Mouse (Mus musculus): ENCODE data around the gene Nos2. TPM values are rescaled to one million over a fixed set of nuclear protein-coding genes. Genes with fewer than 3 reads are reported as not detected.

Gene Nos2
- polyA plus RNA-seq, 1 experiment from 2014 or later: 0.21 TPM

GRCm38 (mm10) chr11:78973381-78974150 is 53.0 kb downstream of the Nos2 start:
- 68% methylated on average over 17 of the region's 17 CpGs for whole genome bisulfite sequencing

GRCm38 (mm10) chr11:78976731-78977510 is 56.3 kb downstream of the Nos2 start:
- 89% methylated on average over 8 of the region's 8 CpGs for WGBS
- Histone ChIP-seq H3K27me3 (replicated peaks; ENCODE audit: control insufficient read depth, insufficient read depth, low read length) (no peaks in the 10 kb centered on the region), H3K9me3 (ENCODE audit: control insufficient read depth) (no peaks in the 10 kb centered on the region), H3K4me1 (replicated peaks; ENCODE audit: control insufficient read depth, insufficient read depth, low read length) (no peaks in the 10 kb centered on the region), H3K9ac (ENCODE audit: low read depth, low read length) (no peak overlapping the region), H3K4me2 (replicated peaks; ENCODE audit: low read depth) (no peak overlapping the region), H3K36me3 (ENCODE audit: control insufficient read depth, insufficient read depth) (peaks cover 54% of the 10 kb centered on the region), H3K27ac (ENCODE audit: low read depth, low read length) (no peak overlapping the region), H3K4me3 (ENCODE audit: low read depth, low read length) (no peak overlapping the region)
- no peak for TF ChIP-seq CTCF (IDR thresholded peaks at IDR 0.05; ENCODE audit: low read depth)
- no peak for ATAC-seq

More at GRCm38 (mm10) chr11:78973381-78974150, 53.0 kb downstream of the Nos2 start:
- Histone ChIP-seq H3K27me3 (replicated peaks; ENCODE audit: control insufficient read depth, insufficient read depth, low read length) (no peaks in the 10 kb centered on the region), H3K4me1 (replicated peaks; ENCODE audit: control insufficient read depth, insufficient read depth, low read length) (no peaks in the 10 kb centered on the region), H3K9ac (ENCODE audit: low read depth, low read length) (no peak overlapping the region), H3K36me3 (ENCODE audit: control insufficient read depth, insufficient read depth) (peaks cover 86% of the 10 kb centered on the region), H3K4me3 (ENCODE audit: low read depth, low read length) (no peak overlapping the region), H3K9me3 (ENCODE audit: control insufficient read depth) (no peaks in the 10 kb centered on the region), H3K27ac (ENCODE audit: low read depth, low read length) (no peak overlapping the region), H3K4me2 (replicated peaks; ENCODE audit: low read depth) (no peak overlapping the region)
- no peak for ATAC-seq
- TF ChIP-seq CTCF (IDR thresholded peaks at IDR 0.05; ENCODE audit: low read depth): no peak

- TF ChIP-seq CTCF (IDR thresholded peaks at IDR 0.05; ENCODE audit: low read depth): no peak
- Histone ChIP-seq H3K36me3 (ENCODE audit: control insufficient read depth, insufficient read depth) (peaks cover 42% of the 10 kb centered on the region), H3K4me2 (replicated peaks; ENCODE audit: low read depth) (no peak overlapping the region), H3K27me3 (replicated peaks; ENCODE audit: control insufficient read depth, insufficient read depth, low read length) (no peaks in the 10 kb centered on the region), H3K9me3 (ENCODE audit: control insufficient read depth) (no peaks in the 10 kb centered on the region), H3K27ac (ENCODE audit: low read depth, low read length) (no peak overlapping the region), H3K4me1 (replicated peaks; ENCODE audit: control insufficient read depth, insufficient read depth, low read length) (0 out of 2 replicates have a peak, but pooled peaks cover 3% of the 10 kb centered on the region), H3K4me3 (ENCODE audit: low read depth, low read length) (no peak overlapping the region), H3K9ac (ENCODE audit: low read depth, low read length) (no peak overlapping the region)
- no peak for ATAC-seq
- WGBS: 78% methylated on average over 12 of the region's 12 CpGs
Observed at GRCm38 (mm10) chr11:78978176-78979019, 57.8 kb downstream of the Nos2 start.

- peak overlapping the region; percentile 54; the same call in 1 of the 2 replicates for H3K27ac ChIP-seq (ENCODE audit: low read depth, low read length)
- no peak overlapping the region for H3K4me2 ChIP-seq (replicated peaks; ENCODE audit: low read depth)
- H3K27me3 ChIP-seq (replicated peaks; ENCODE audit: control insufficient read depth, insufficient read depth, low read length): no peaks in the 10 kb centered on the region
- H3K9ac ChIP-seq (ENCODE audit: low read depth, low read length): no peak overlapping the region
- H3K9me3 ChIP-seq (ENCODE audit: control insufficient read depth): no peaks in the 10 kb centered on the region
- WGBS: 64% methylated on average over 4 of the region's 4 CpGs
- 0 out of 2 replicates have a peak, but pooled peaks cover 3% of the 10 kb centered on the region for H3K4me1 ChIP-seq (replicated peaks; ENCODE audit: control insufficient read depth, insufficient read depth, low read length)
- no peak for ATAC-seq
- no peak overlapping the region for H3K4me3 ChIP-seq (ENCODE audit: low read depth, low read length)
- TF ChIP-seq CTCF (IDR thresholded peaks at IDR 0.05; ENCODE audit: low read depth): no peak
- H3K36me3 ChIP-seq (ENCODE audit: control insufficient read depth, insufficient read depth): peaks cover 27% of the 10 kb centered on the region
Observed at GRCm38 (mm10) chr11:78980083-78980634, 59.6 kb downstream of the Nos2 start.

- ATAC-seq: peak; percentile 82
- no peak for TF ChIP-seq CTCF (IDR thresholded peaks at IDR 0.05; ENCODE audit: low read depth)
- 34% methylated on average over 2 of the region's 2 CpGs for WGBS
Observed at GRCm38 (mm10) chr11:78982042-78982441, 61.5 kb downstream of the Nos2 start.

More at GRCm38 (mm10) chr11:78982042-78982441, 61.5 kb downstream of the Nos2 start:
- H3K4me1 ChIP-seq (replicated peaks; ENCODE audit: control insufficient read depth, insufficient read depth, low read length): 0 out of 2 replicates have a peak, but pooled peaks cover 7% of the 10 kb centered on the region
- H3K27me3 ChIP-seq (replicated peaks; ENCODE audit: control insufficient read depth, insufficient read depth, low read length): no peaks in the 10 kb centered on the region
- peak overlapping the region; percentile 89 for H3K27ac ChIP-seq (ENCODE audit: low read depth, low read length)
- H3K9me3 ChIP-seq (ENCODE audit: control insufficient read depth): no peaks in the 10 kb centered on the region
- H3K4me3 ChIP-seq (ENCODE audit: low read depth, low read length): peak overlapping the region; percentile 63
- H3K4me2 ChIP-seq (replicated peaks; ENCODE audit: low read depth): peak overlapping the region; percentile 74
- no peak overlapping the region for H3K9ac ChIP-seq (ENCODE audit: low read depth, low read length)
- peaks cover 8% of the 10 kb centered on the region for H3K36me3 ChIP-seq (ENCODE audit: control insufficient read depth, insufficient read depth)

Measured in intestine, postnatal 0 days (tissue).